Mouse (Mus musculus) cerebellum, adult 11 months (tissue): ENCODE results near the gene Trim72.
A peak's percentile ranks its signal among the peaks of the same experiment; 100 is the strongest.

Experiments used
- DNase-seq: peaks from one replicate; pipeline ENCODE4 v3.0.0; 2022

Trim72 gene

GRCm38 (mm10) chr7:128003688-128004087 lies at the start of gene Trim72:
Gene Trim72 (plus strand): TSS chr7:128003949.
- peak; percentile 59 for DNase-seq

GRCm38 (mm10) chr7:127959364-127959763 lies 44.4 kb upstream of the Trim72 start:
- no peak for DNase-seq

- DNase-seq = no peak
Observed at GRCm38 (mm10) chr7:127966371-127966918, 37.3 kb upstream of the Trim72 start.

- DNase-seq = peak; percentile 95
Observed at GRCm38 (mm10) chr7:127967004-127967921, 36.5 kb upstream of the Trim72 start, which contains the start of gene Fus. Gene Fus (plus strand): TSS chr7:127967457.

GRCm38 (mm10) chr7:127967922-127968828 lies 35.6 kb upstream of the Trim72 start:
- DNase-seq = peak; percentile 68

- no peak for DNase-seq
Observed at GRCm38 (mm10) chr7:127974413-127974930, 29.3 kb upstream of the Trim72 start.

GRCm38 (mm10) chr7:127978856-127979255 lies 24.9 kb upstream of the Trim72 start:
- DNase-seq = no peak

GRCm38 (mm10) chr7:127980606-127981005 lies 23.1 kb upstream of the Trim72 start:
- DNase-seq = no peak

GRCm38 (mm10) chr7:127988904-127989303 lies 14.8 kb upstream of the Trim72 start:
- no peak for DNase-seq

- peak; percentile 50 for DNase-seq
Observed at GRCm38 (mm10) chr7:127991643-127992487, 11.9 kb upstream of the Trim72 start.

GRCm38 (mm10) chr7:127992488-127993340 lies 11.0 kb upstream of the Trim72 start:
- no peak for DNase-seq

GRCm38 (mm10) chr7:127993341-127993977 lies 10.3 kb upstream of the Trim72 start, which contains the start of gene Pycard:
Gene Pycard (minus strand): TSS chr7:127993867.
- no peak for DNase-seq

- no peak for DNase-seq
Observed at GRCm38 (mm10) chr7:127999436-127999835, 4.3 kb upstream of the Trim72 start.

GRCm38 (mm10) chr7:128000068-128000950 lies 3.4 kb upstream of the Trim72 start:
- no peak for DNase-seq

- no peak for DNase-seq
Observed at GRCm38 (mm10) chr7:128003098-128003497, 651 bp upstream of the Trim72 start.

GRCm38 (mm10) chr7:128004150-128004486 lies 369 bp downstream of the Trim72 start:
- no peak for DNase-seq

- DNase-seq = no peak
Observed at GRCm38 (mm10) chr7:128004487-128005362, 976 bp downstream of the Trim72 start.

- peak; percentile 16 for DNase-seq
Observed at GRCm38 (mm10) chr7:128006193-128006592, 2.4 kb downstream of the Trim72 start.
